Mouse (Mus musculus): Measurements from ENCODE around the gene Gm3015.
"Not testable (repeated sequence)": the region's sequence is repeated elsewhere in the genome, so short reads cannot be mapped to it uniquely, and the experiment has no call there.

Gene Gm3015

GRCm38 (mm10) chr14:42768721-42769120 is at the start of gene Gm3015:
Gene Gm3015 (minus strand): TSS chr14:42768821.
- DNase-seq (ENCODE audit: low spot score in 2 of 2) = not testable (repeated sequence)

GRCm38 (mm10) chr14:42797887-42798286 is 29.3 kb upstream of the Gm3015 start, which contains the start of gene Gm10377:
Gene Gm10377 (minus strand): TSS chr14:42797987.
- not testable (repeated sequence) for DNase-seq (ENCODE audit: low spot score in 2 of 2)
